Mouse (Mus musculus) adrenal gland, adult 18-20 months (tissue): Measurements from ENCODE around the gene Rnf135. TPM values are rescaled to one million over a fixed set of nuclear protein-coding genes. Genes with fewer than 3 reads are reported as not detected.
"Not testable (repeated sequence)": the region's sequence is repeated elsewhere in the genome, so short reads cannot be mapped to it uniquely, and the experiment has no call there.

Experiments
- DNase-seq, 2 experiments: peaks; one replicate each; pipeline ENCODE4 v3.0.0; 2021 to 2022; ENCODE audit warnings: low spot score in 2 of 2
- total RNA-seq, 2 experiments: library from RNA; stranded (reverse); gene quantifications; 1 replicate in 1 of 2; 2 replicates in 1 of 2; pipeline ENCODE4 v1.2.3; 2021

The Rnf135 gene
- total RNA-seq, 2 experiments from 2014 or later, result 5.9 to 9.1 TPM

- no peak for DNase-seq
Measured at GRCm38 (mm10) chr11:80161041-80161440, 22.6 kb upstream of the Rnf135 start.

DNA sequence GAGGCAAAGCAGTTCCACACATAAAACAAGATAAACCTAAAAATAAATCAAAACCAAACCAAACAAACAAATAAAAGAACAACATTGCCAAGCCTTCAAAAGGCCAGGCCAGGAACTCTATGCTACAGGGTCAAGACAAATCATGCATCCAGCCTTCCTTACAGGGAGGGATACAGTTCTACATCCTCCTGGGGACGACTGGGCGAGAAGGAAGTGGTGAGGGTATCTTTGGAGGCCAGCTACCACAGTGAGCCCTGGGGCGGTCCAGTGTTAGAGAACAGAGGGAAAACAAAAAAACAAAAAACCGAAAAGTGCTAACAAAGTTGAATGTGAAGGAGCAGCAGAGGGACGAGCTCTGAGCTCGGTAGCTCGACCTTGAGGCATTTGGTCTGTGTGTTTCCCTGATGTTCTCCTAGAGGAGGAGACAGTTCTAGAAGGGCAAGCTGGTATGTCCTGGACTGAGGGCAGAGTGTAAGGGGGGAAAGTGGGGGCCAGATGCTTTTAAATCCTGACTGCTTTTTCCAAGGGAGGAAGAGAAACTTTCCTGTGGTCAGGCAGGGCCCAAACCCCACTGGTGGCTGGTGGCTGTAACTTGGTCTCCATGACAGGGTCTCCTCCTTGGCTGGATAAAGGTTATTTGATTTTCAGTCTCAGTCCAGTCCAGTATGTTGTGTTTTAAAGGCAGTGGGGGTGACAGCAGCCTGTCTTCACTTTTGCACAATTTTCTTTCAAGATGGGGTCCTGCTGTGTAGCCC is 20.1 kb upstream of the Rnf135 start:
- no peak for DNase-seq

GRCm38 (mm10) chr11:80164224-80164623 is 19.4 kb upstream of the Rnf135 start:
- no peak for DNase-seq

- DNase-seq, result no peak
Measured at GRCm38 (mm10) chr11:80168121-80168520, 15.5 kb upstream of the Rnf135 start.

GRCm38 (mm10) chr11:80168611-80169249 is 14.9 kb upstream of the Rnf135 start:
- DNase-seq, result no peak

- DNase-seq, result no peak
Measured at GRCm38 (mm10) chr11:80169629-80170028, 14.0 kb upstream of the Rnf135 start.

DNA sequence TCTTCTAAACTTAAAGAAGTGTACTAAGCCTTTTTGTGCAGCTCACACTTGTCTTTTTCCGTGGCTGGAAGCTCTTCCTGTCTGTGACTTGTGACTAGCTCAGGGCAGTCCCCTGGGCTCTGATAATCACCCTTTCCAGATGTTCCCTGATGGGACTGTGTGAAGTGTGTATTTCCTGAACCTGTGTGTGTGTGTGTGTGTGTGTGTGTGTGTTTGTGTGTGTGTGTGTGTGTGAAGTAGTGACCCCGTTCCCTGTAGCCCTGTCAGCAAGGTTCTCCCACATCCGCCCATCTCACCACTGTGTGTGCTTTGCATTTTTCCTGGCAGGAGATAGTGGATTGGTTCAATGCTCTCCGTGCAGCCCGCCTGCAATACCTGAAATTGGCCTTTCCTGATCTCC is 13.3 kb upstream of the Rnf135 start:
- no peak for DNase-seq

GRCm38 (mm10) chr11:80171884-80172283 is 11.8 kb upstream of the Rnf135 start:
- peak; percentile 48 to 56 for DNase-seq

DNA sequence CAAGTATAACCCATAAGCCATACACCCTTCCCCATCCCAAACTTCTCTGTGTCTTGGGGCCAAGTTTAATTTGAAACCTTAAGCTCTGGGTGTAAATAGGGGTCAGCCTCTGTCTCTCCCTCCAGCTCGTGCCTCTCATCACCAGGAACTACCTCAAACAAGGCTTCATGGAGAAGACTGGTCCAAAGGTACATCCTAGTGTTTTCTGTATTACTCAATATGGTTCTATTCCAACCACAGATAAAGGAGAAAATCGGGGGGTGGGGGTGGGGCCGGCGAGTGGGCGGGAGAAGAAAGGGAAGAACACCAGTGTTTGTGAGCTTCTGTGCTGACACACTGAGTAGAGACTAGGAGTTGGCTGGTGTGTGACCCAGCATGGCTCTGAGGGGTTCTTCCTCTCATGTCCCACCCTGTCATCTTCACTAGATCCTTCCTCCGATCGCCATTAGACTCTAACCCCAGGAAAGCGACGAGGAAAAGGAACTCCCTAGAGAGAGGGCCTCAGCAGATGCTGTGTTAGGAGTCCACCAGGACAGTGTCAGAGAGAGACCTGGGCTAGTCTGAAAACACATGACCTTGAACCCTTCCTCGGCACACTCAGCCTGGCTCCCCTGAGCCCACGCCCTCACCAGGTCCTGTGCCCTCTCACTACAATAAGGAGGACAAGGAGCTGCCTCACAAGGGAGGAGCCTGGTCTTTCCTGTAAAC is 9.5 kb upstream of the Rnf135 start:
- no peak for DNase-seq

DNA sequence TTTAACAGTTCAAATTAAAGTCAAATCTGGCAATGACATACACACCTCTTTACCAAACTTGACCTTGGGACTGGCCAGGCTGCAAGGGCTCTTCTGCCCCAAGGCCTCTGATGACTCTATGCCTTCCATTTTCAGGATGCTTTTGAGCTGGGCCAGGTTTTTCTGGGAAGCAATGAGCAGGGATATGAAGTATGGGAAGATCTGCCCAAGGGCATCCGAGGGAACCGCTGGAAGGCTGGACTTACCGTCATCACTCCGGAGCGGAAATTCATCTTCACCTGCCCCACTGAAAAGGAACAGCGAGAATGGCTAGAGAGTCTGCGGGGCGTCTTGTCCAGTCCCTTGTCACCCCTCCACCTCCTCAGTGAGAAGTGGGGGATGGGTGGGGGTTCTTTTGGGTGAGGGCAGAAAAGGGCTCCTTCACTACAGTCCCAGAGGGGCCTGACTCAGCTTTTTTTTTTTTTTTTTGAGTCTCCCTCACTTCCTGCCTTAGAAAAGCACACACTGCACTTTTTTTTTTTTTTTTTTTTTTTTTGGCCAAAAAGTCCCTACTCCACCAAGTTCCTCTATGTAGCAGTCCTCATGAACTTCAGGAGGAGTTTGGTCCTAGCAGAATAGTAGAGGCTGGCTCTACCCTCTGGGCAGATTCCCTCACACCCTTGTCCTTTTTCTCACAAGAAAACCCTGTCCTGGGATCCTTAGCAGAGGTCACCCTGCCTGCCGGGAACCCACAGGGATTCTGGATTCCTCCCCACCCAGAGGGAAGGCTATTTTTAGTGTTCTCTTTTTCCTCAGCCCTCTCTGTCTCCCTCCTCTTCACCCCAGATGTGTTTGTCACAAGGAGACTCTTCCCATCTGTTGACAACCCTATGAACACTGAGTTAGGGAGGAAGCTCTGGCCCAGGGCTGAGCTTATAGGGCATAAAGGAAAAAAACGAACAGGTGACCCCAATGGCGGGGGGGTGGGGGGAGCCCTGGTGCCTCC is 6.4 kb upstream of the Rnf135 start:
- DNase-seq, result no peak

DNA sequence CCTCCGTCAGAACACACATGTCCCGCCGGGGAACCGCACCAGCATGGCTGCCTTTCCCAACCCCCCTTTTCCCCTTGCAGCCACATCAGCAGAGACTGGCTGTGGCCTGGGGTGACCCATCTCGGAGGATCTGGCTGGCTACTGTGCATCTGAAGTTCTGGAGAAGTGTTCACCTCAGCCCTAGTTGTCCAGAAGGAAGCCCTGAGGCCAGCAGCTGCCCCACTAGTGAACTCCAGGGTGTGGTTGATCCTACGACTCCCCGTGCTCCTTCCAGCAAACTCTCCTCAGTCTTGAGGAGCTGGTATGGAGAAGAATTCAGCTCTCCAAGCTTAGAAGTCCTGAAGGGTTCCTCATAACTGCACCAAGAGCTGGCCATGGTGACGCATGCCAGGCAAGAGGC is 5.3 kb upstream of the Rnf135 start:
- DNase-seq, result no peak

- no peak for DNase-seq
Measured at GRCm38 (mm10) chr11:80181021-80181749, 2.5 kb upstream of the Rnf135 start.

DNA sequence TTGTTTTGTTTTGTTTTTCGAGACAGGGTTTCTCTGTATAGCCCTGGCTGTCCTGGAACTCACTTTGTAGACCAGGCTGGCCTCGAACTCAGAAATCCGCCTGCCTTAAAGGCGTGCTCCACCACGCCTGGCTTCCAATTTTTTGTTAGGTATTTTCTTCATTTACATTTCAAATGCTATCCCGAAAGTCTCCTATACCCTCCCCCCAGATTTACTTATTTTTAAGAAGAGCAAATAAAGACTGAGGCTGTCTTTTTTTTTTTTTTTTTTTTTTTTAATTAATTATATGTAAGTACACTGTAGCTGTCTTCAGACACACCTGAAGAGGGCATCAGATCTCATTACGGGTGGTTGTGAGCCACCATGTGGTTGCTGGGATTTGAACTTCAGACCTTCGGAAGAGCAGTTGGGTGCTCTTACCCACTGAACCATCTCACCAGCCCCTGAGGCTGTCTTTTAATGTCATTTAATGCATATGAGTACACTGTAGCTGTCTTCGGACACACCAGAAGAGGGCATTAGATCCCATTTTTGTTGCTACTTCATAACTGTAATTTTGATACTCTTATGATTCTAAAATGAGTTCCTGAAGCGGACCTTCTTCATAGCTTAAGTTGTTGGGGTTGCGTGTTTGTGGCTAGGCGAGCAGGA is 472 bp upstream of the Rnf135 start:
- not testable (repeated sequence) for DNase-seq

GRCm38 (mm10) chr11:80184531-80185071 is 950 bp downstream of the Rnf135 start:
- DNase-seq, result no peak

DNA sequence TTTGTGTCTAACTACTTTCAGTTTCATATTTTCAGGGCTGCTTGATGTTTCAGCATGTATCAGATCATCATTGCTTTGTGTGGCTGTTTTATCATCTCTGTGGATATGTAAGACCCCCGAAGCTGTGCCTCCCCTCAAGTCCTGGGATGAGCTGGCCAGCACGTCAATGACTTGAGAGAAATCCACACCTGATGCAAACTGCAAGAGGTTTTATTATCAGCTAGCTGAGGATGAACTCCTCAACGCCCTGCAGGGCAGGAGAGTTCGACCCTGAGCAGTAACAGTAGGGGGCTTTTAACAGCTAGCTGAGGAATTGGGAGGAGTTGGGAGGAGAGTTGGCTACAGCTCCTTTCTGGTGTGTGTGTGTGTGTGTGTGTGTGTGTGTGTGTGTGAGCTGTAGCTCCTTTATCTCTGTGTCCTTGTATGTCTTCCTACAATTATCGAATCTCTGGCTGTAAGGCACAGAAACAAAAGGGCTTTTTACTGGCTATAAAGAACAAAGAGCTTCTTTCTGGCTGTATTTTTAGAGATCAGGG is 1.9 kb downstream of the Rnf135 start:
- DNase-seq, result not testable (repeated sequence)

GRCm38 (mm10) chr11:80190280-80190679 is 6.6 kb downstream of the Rnf135 start:
- DNase-seq, result no peak

- DNase-seq, result no peak
Measured at GRCm38 (mm10) chr11:80193827-80194226, 10.2 kb downstream of the Rnf135 start.

DNA sequence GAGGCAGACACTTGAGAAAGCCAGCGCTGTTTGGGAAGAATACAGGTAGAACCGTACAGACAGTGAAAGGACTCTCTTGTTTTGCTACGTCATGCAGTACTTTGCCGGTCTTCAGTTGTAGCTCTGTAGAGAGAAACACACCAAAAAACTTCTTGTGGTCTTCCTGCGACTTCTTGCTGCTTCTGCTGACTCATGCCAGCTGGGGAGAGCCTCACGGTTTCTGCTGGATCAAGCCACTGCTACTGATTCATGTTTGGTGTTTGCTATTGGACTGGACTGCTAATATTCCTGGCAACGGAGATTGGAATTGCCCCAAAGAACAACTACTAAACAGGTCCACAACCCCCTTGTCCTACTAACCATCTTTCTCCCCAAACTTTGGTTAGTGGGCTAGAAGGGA is 12.7 kb downstream of the Rnf135 start:
- no peak for DNase-seq

- DNase-seq, result no peak
Measured at GRCm38 (mm10) chr11:80199316-80199715, 15.7 kb downstream of the Rnf135 start.
